Mouse (Mus musculus): ENCODE data around the gene Ddx5. TPM values are rescaled to one million over a fixed set of nuclear protein-coding genes. Genes with fewer than 3 reads are reported as not detected.
"Not testable (repeated sequence)": the region's sequence is repeated elsewhere in the genome, so short reads cannot be mapped to it uniquely, and the experiment has no call there.

Ddx5 gene
- polyA plus RNA-seq, 1 experiment from 2014 or later = 537 TPM

DNA sequence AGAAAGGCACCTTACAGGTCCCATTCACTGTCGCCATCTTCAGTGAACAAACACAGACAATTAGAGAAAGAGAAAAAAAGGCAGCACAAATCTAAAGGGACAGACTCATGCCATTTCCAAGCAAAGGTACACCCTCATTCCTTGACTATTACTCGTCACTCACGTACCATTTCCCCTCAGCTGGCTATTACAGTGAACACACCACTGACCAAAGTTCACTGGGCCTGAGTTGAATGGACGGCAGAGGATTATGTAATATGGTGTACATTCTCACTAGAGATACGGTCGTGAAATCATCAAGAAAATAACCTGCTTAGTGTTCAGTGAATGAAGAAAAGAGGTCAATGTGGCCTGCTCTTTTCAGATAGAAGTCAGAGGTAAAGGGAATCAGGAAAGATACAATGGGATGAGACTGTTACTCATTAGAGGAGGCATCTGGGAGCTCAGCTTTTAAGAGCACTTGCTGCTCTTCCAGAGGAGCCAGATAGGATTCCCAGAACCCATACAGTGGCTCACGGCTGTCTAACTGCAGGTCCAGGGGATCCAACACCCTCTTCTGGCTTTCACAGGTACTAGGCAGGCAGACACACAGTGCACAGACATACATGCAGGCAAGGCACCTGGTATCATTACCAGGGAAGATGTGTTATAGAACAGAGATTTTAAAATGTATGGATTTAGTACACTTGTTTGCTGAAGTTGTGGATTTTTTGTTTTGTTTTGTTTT, 23.6 kb upstream of the Ddx5 start:
- Histone ChIP-seq H3K27me3 (ENCODE audit: control insufficient read depth, insufficient read depth, low read length) (no peaks in the 10 kb centered on the region), H3K9ac (replicated peaks; ENCODE audit: low read length) (no peak overlapping the region), H3K36me3 (ENCODE audit: control insufficient read depth, insufficient read depth, low read length) (peaks cover 81% of the 10 kb centered on the region), H3K4me1 (ENCODE audit: control insufficient read depth, insufficient read depth, low read length) (no peaks in the 10 kb centered on the region), H3K27ac (replicated peaks; ENCODE audit: low read depth, low read length) (no peak overlapping the region), H3K4me3 (replicated peaks; ENCODE audit: low read depth, low read length) (no peak overlapping the region), H3K4me2 (ENCODE audit: low read length) (no peak overlapping the region), H3K9me3 (ENCODE audit: control insufficient read depth, low read length) (no peaks in the 10 kb centered on the region)
- whole genome bisulfite sequencing = 92% methylated on average over 7 of the region's 7 CpGs
- DNase-seq (no peak), ATAC-seq (ENCODE audit: low FRiP score, low TSS enrichment) (no peak)

DNA sequence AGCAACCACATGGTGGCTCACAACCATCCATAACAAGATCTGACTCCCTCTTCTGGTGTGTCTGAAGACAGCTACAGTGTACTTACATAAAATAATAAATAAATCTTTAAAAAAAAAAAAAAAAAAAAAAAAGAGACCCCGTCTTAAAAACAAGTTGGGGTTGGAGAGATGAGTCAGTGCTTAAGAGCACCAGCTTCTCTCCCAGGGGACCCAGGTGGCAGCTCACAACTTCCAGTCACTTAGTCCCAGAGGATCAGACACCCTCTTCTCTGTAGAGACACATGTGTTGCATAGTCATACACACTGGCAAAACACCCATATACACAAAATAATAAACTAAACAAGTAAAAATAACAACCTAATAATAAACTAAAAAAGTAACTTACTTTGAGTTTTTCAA, 18.5 kb upstream of the Ddx5 start:
- not testable (repeated sequence) for ATAC-seq (ENCODE audit: low FRiP score, low TSS enrichment); DNase-seq; H3K27ac ChIP-seq (replicated peaks; ENCODE audit: low read depth, low read length); H3K4me1 ChIP-seq (ENCODE audit: control insufficient read depth, insufficient read depth, low read length); H3K9ac ChIP-seq (replicated peaks; ENCODE audit: low read length); H3K4me3 ChIP-seq (replicated peaks; ENCODE audit: low read depth, low read length); H3K4me2 ChIP-seq (ENCODE audit: low read length); H3K9me3 ChIP-seq (ENCODE audit: control insufficient read depth, low read length); H3K27me3 ChIP-seq (ENCODE audit: control insufficient read depth, insufficient read depth, low read length)
- WGBS = 100% methylated on average over 1 of the region's 1 CpGs
- peaks cover 68% of the 10 kb centered on the region for H3K36me3 ChIP-seq (ENCODE audit: control insufficient read depth, insufficient read depth, low read length)

DNA sequence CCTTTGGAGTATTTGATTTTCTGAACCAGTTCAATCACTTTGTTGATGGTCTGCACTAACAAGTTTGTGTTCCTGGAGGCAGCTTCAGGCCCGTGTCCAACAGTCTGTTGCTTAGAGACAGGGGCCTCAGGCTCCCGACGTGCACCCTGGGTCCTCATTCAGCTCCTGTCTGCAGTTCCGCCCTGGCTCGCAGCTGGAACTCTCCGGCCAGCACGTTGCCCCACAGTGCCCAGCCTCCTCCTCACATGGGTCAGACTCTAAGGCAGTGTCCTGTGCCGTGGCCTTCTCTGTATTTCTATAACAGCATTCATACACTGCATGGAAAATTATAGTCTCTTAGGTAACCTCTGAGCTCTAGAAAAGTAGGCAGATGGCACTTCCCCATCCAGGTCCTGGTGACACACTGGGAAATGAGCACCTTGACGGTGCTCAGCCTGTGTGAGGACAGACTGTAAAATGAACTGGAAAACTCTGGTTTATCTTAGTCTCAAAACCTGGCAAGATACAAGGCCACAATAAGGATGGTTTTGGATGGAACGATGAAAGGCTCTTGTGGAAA, 13.2 kb upstream of the Ddx5 start:
- H3K4me3 ChIP-seq (replicated peaks; ENCODE audit: low read depth, low read length) = no peak overlapping the region
- no peaks in the 10 kb centered on the region for H3K27me3 ChIP-seq (ENCODE audit: control insufficient read depth, insufficient read depth, low read length)
- no peak for ATAC-seq (ENCODE audit: low FRiP score, low TSS enrichment)
- H3K4me2 ChIP-seq (ENCODE audit: low read length) = no peak overlapping the region
- no peak overlapping the region for H3K27ac ChIP-seq (replicated peaks; ENCODE audit: low read depth, low read length)
- H3K9me3 ChIP-seq (ENCODE audit: control insufficient read depth, low read length) = no peaks in the 10 kb centered on the region
- DNase-seq = no peak
- no peaks in the 10 kb centered on the region for H3K4me1 ChIP-seq (ENCODE audit: control insufficient read depth, insufficient read depth, low read length)
- 83% methylated on average over 10 of the region's 10 CpGs for WGBS
- no peak overlapping the region for H3K9ac ChIP-seq (replicated peaks; ENCODE audit: low read length)
- peaks cover 83% of the 10 kb centered on the region for H3K36me3 ChIP-seq (ENCODE audit: control insufficient read depth, insufficient read depth, low read length)

DNA sequence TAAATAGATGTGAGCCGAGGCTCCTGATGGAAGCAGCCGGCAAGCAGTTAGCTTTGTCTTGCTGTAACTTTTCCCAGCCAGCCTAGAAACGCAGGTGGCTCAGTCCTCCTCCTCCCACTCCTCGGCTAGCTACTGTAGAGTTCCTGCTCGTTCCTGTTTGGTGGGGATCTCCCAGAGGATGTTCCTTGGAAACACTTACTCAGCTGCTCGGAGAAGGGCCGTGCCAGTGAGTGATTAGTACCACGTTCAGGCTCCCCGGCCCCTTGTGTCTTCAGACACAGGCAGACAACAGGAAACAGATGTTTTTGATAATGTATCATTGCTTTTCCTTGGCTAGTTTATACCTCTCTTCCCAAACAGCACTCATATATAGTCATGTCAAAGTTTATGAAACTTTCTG, 6.7 kb upstream of the Ddx5 start:
- no peaks in the 10 kb centered on the region for H3K27me3 ChIP-seq (ENCODE audit: control insufficient read depth, insufficient read depth, low read length)
- ATAC-seq (ENCODE audit: low FRiP score, low TSS enrichment) (no peak), DNase-seq (no peak)
- H3K4me2 ChIP-seq (ENCODE audit: low read length) = no peak overlapping the region
- no peak overlapping the region for H3K4me3 ChIP-seq (replicated peaks; ENCODE audit: low read depth, low read length)
- no peak overlapping the region for H3K27ac ChIP-seq (replicated peaks; ENCODE audit: low read depth, low read length)
- 83% methylated on average over 9 of the region's 9 CpGs for WGBS
- H3K9ac ChIP-seq (replicated peaks; ENCODE audit: low read length) = no peak overlapping the region
- no peaks in the 10 kb centered on the region; the same call in 1 of the 2 replicates for H3K4me1 ChIP-seq (ENCODE audit: control insufficient read depth, insufficient read depth, low read length)
- no peaks in the 10 kb centered on the region for H3K9me3 ChIP-seq (ENCODE audit: control insufficient read depth, low read length)
- H3K36me3 ChIP-seq (ENCODE audit: control insufficient read depth, insufficient read depth, low read length) = peaks cover 73% of the 10 kb centered on the region

- Histone ChIP-seq H3K27ac (replicated peaks; ENCODE audit: low read depth, low read length) (no peak overlapping the region), H3K4me2 (ENCODE audit: low read length) (no peak overlapping the region), H3K9ac (replicated peaks; ENCODE audit: low read length) (no peak overlapping the region), H3K4me1 (ENCODE audit: control insufficient read depth, insufficient read depth, low read length) (peaks cover 6% of the 10 kb centered on the region), H3K36me3 (ENCODE audit: control insufficient read depth, insufficient read depth, low read length) (peaks cover 56% of the 10 kb centered on the region), H3K27me3 (ENCODE audit: control insufficient read depth, insufficient read depth, low read length) (no peaks in the 10 kb centered on the region), H3K4me3 (replicated peaks; ENCODE audit: low read depth, low read length) (no peak overlapping the region), H3K9me3 (ENCODE audit: control insufficient read depth, low read length) (no peaks in the 10 kb centered on the region)
- ATAC-seq (ENCODE audit: low FRiP score, low TSS enrichment) (no peak), DNase-seq (no peak)
- 74% methylated on average over 4 of the region's 4 CpGs for WGBS
Observed at GRCm38 (mm10) chr11:106793846-106794245, 4.9 kb upstream of the Ddx5 start.

- Histone ChIP-seq H3K9ac (replicated peaks; ENCODE audit: low read length) (peak overlapping the region; percentile 99), H3K9me3 (ENCODE audit: control insufficient read depth, low read length) (no peaks in the 10 kb centered on the region), H3K27me3 (ENCODE audit: control insufficient read depth, insufficient read depth, low read length) (no peaks in the 10 kb centered on the region), H3K27ac (replicated peaks; ENCODE audit: low read depth, low read length) (peak overlapping the region; percentile 98), H3K36me3 (ENCODE audit: control insufficient read depth, insufficient read depth, low read length) (peaks cover 38% of the 10 kb centered on the region), H3K4me1 (ENCODE audit: control insufficient read depth, insufficient read depth, low read length) (peaks cover 20% of the 10 kb centered on the region), H3K4me3 (replicated peaks; ENCODE audit: low read depth, low read length) (peak overlapping the region; percentile 95), H3K4me2 (ENCODE audit: low read length) (peak overlapping the region; percentile 60)
- peak; percentile 61 for DNase-seq
- no peak for ATAC-seq (ENCODE audit: low FRiP score, low TSS enrichment)
- under 1% methylated on average over 6 of the region's 6 CpGs for WGBS
Observed at GRCm38 (mm10) chr11:106789649-106790048, 664 bp upstream of the Ddx5 start.

DNA sequence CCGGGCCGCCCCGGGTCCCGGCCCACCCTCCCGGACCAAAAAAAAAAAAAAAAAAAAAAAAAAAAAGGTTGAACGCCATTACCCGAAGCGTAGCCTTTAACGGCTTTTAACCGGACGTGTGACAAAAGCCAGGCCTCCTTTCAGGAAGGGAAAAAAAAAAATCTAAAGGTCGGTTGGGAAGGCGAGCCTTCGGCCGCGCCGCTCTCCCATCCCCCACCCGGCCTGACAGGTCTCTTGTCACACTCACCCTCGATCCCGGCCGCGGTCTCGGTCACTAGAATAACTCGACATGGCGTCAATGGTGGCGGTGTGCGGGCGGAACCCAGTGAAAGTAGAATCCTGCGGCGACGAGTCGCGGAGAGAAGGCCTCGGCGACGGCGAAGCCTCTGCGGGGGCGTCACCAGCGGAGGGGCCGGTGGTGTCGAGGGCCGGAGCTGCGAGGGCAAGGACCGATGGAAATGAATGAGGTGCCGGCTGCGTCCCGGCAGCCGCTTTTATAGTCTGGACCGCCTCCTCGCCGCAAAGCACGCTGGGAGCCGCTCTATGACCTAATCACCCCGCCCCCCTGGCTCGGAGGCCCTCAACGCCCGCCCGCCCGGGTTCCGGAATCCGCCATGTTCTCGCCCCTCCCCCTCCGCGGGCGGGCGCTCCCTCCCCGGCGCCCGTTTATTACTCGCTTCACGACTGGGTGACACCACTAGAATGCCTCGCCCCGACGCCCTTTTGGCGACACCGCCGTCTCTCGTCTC, 785 bp downstream of the Ddx5 start:
- peak overlapping the region; percentile 95 for H3K4me3 ChIP-seq (replicated peaks; ENCODE audit: low read depth, low read length)
- ATAC-seq (ENCODE audit: low FRiP score, low TSS enrichment) = peak; percentile 82
- WGBS = under 1% methylated on average over 77 of the region's 79 CpGs
- peak overlapping the region; percentile 98 for H3K27ac ChIP-seq (replicated peaks; ENCODE audit: low read depth, low read length)
- peaks cover 20% of the 10 kb centered on the region for H3K4me1 ChIP-seq (ENCODE audit: control insufficient read depth, insufficient read depth, low read length)
- peak overlapping the region; percentile 99 for H3K9ac ChIP-seq (replicated peaks; ENCODE audit: low read length)
- peak; percentile 100 for DNase-seq
- H3K27me3 ChIP-seq (ENCODE audit: control insufficient read depth, insufficient read depth, low read length) = no peaks in the 10 kb centered on the region
- no peaks in the 10 kb centered on the region for H3K9me3 ChIP-seq (ENCODE audit: control insufficient read depth, low read length)
- peaks cover 39% of the 10 kb centered on the region for H3K36me3 ChIP-seq (ENCODE audit: control insufficient read depth, insufficient read depth, low read length)
- H3K4me2 ChIP-seq (ENCODE audit: low read length) = peak overlapping the region; percentile 80

DNA sequence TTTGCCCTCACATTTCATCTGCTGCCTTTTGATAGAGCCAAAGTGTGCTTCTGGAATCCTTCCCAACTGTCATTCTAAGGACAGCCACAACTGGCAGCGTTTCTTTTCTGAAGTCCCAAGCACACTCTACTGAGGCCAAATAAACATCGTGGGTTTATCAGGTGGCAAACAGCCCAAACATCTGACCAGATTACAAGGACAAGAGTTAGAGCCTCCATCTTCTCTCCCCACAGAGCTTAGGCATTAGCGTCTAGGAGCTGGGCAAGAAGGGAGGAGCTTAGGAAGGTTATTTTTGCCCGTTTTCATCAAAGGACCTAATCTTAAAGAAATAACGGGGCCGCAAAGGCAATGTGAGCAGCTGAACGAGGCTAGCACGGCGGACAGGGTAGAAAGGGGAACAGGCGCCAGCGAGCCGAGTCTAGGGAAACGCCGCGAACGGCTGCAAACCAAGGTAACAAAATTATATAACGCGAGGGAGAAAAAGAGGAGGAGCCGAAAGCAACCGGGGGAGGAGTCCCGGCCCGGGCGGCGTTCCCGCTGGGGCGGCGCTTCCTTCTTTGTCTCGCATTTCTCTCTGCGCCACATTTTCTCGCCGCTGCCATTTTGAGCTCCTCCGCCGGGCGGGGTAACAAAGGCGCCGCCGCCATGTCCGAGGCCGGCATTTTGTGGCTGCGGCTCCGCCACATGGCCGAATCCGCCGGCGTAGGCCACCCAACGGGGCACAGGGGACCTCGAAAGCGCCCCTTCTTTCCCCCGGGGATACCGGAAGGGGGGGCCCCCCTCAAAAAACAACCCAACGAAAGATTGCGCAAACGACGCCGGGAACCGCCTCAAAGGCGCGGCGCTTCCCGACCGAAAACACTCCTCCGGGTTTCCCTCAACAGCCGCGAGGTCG, 1.6 kb downstream of the Ddx5 start:
- Histone ChIP-seq H3K27me3 (ENCODE audit: control insufficient read depth, insufficient read depth, low read length) (no peaks in the 10 kb centered on the region), H3K4me3 (replicated peaks; ENCODE audit: low read depth, low read length) (peak overlapping the region; percentile 95), H3K4me2 (ENCODE audit: low read length) (peak overlapping the region; percentile 80), H3K9ac (replicated peaks; ENCODE audit: low read length) (peak overlapping the region; percentile 99), H3K27ac (replicated peaks; ENCODE audit: low read depth, low read length) (peak overlapping the region; percentile 98), H3K4me1 (ENCODE audit: control insufficient read depth, insufficient read depth, low read length) (peaks cover 20% of the 10 kb centered on the region), H3K36me3 (ENCODE audit: control insufficient read depth, insufficient read depth, low read length) (peaks cover 40% of the 10 kb centered on the region), H3K9me3 (ENCODE audit: control insufficient read depth, low read length) (no peaks in the 10 kb centered on the region)
- WGBS = under 1% methylated on average over 65 of the region's 65 CpGs
- peak; percentile 92 for DNase-seq
- ATAC-seq (ENCODE audit: low FRiP score, low TSS enrichment) = 0 out of 2 replicates have a peak, but pooled peaks have one; percentile 18
